Mouse (Mus musculus): ENCODE measurements around the gene Ankef1. TPM values are rescaled to one million over a fixed set of nuclear protein-coding genes. Genes with fewer than 3 reads are reported as not detected.

Gene Ankef1
- polyA plus RNA-seq (2014; fragmentation: Nextera tagmentation; extraction: Ambion mirVana): 0.52 and 0.63 TPM in 2 replicates

GRCm38 (mm10) chr2:136501651-136502050 lies at the start of gene Ankef1:
TSS of gene Ankef1 (plus strand) at chr2:136501910.
- no peaks in the 10 kb centered on the region for H3K27me3 ChIP-seq (ENCODE audit: control insufficient read depth, insufficient read depth, low read length)
- peak; percentile 8 for DNase-seq (ENCODE audit: low spot score, missing footprints)
- H3K36me3 ChIP-seq (ENCODE audit: control insufficient read depth, insufficient read depth, low read length): no peaks in the 10 kb centered on the region
- 90% methylated on average over 1 of the region's 1 CpGs for WGBS
- no peak within 1 kb of the TSS for H3K4me3 ChIP-seq (ENCODE audit: low read depth, low read length)
- no peaks in the 10 kb centered on the region for H3K4me1 ChIP-seq (ENCODE audit: control insufficient read depth, insufficient read depth, low read length)
- no peak within 1 kb of the TSS for H3K27ac ChIP-seq (ENCODE audit: low read depth, low read length)
- H3K9me3 ChIP-seq (ENCODE audit: control insufficient read depth, low read length): no peaks in the 10 kb centered on the region
- no peak within 1 kb of the TSS for H3K4me2 ChIP-seq
- no peak within 1 kb of the TSS for H3K9ac ChIP-seq (ENCODE audit: low read length)
- ATAC-seq (ENCODE audit: low FRiP score): no peak

DNA sequence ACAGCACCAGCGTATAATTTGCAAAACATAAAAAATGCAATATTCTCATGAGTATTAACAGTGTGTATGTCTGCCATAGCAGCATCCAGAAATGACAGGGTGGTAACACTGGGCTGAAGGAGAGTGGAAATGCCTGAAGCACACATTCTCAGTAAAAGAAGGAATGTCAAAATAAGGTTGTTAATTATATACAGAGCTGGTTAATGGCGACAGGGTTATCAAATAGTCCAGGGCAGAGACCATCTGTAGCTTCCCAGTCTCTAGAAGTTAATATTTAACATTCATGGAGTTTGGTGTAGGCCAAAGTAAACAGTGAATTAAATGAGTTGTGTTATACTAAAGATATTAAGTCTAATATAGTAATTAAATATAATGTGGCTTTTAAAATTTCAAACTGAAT lies 45.2 kb upstream of the Ankef1 start:
- WGBS: 91% methylated on average over 2 of the region's 2 CpGs
- DNase-seq (ENCODE audit: low spot score, missing footprints) (no peak), ATAC-seq (ENCODE audit: low FRiP score) (no peak)
- H3K4me3 ChIP-seq (ENCODE audit: low read depth, low read length): no peak overlapping the region
- H3K36me3 ChIP-seq (ENCODE audit: control insufficient read depth, insufficient read depth, low read length): no peaks in the 10 kb centered on the region
- H3K9ac ChIP-seq (ENCODE audit: low read length): no peak overlapping the region
- H3K4me2 ChIP-seq: no peak overlapping the region
- no peaks in the 10 kb centered on the region for H3K4me1 ChIP-seq (ENCODE audit: control insufficient read depth, insufficient read depth, low read length)
- H3K27ac ChIP-seq (ENCODE audit: low read depth, low read length): no peak overlapping the region
- H3K27me3 ChIP-seq (ENCODE audit: control insufficient read depth, insufficient read depth, low read length): no peaks in the 10 kb centered on the region
- H3K9me3 ChIP-seq (ENCODE audit: control insufficient read depth, low read length): no peaks in the 10 kb centered on the region

GRCm38 (mm10) chr2:136456875-136457274 lies 44.8 kb upstream of the Ankef1 start:
- H3K4me3 ChIP-seq (ENCODE audit: low read depth, low read length): no peak overlapping the region
- H3K36me3 ChIP-seq (ENCODE audit: control insufficient read depth, insufficient read depth, low read length): no peaks in the 10 kb centered on the region
- no peak overlapping the region for H3K9ac ChIP-seq (ENCODE audit: low read length)
- DNase-seq (ENCODE audit: low spot score, missing footprints) (no peak), ATAC-seq (ENCODE audit: low FRiP score) (no peak)
- no peaks in the 10 kb centered on the region for H3K4me1 ChIP-seq (ENCODE audit: control insufficient read depth, insufficient read depth, low read length)
- no peaks in the 10 kb centered on the region for H3K27me3 ChIP-seq (ENCODE audit: control insufficient read depth, insufficient read depth, low read length)
- no peak overlapping the region for H3K27ac ChIP-seq (ENCODE audit: low read depth, low read length)
- no peaks in the 10 kb centered on the region for H3K9me3 ChIP-seq (ENCODE audit: control insufficient read depth, low read length)
- H3K4me2 ChIP-seq: no peak overlapping the region
- 86% methylated on average over 3 of the region's 3 CpGs for WGBS

GRCm38 (mm10) chr2:136477656-136478055 lies 24.1 kb upstream of the Ankef1 start:
- no peak overlapping the region for H3K9ac ChIP-seq (ENCODE audit: low read length)
- no peaks in the 10 kb centered on the region for H3K27me3 ChIP-seq (ENCODE audit: control insufficient read depth, insufficient read depth, low read length)
- H3K4me1 ChIP-seq (ENCODE audit: control insufficient read depth, insufficient read depth, low read length): no peaks in the 10 kb centered on the region
- DNase-seq (ENCODE audit: low spot score, missing footprints) (no peak), ATAC-seq (ENCODE audit: low FRiP score) (no peak)
- no peak overlapping the region for H3K4me2 ChIP-seq
- H3K4me3 ChIP-seq (ENCODE audit: low read depth, low read length): no peak overlapping the region
- no peaks in the 10 kb centered on the region for H3K9me3 ChIP-seq (ENCODE audit: control insufficient read depth, low read length)
- no peak overlapping the region for H3K27ac ChIP-seq (ENCODE audit: low read depth, low read length)
- WGBS: 86% methylated on average over 3 of the region's 3 CpGs
- H3K36me3 ChIP-seq (ENCODE audit: control insufficient read depth, insufficient read depth, low read length): no peaks in the 10 kb centered on the region

DNA sequence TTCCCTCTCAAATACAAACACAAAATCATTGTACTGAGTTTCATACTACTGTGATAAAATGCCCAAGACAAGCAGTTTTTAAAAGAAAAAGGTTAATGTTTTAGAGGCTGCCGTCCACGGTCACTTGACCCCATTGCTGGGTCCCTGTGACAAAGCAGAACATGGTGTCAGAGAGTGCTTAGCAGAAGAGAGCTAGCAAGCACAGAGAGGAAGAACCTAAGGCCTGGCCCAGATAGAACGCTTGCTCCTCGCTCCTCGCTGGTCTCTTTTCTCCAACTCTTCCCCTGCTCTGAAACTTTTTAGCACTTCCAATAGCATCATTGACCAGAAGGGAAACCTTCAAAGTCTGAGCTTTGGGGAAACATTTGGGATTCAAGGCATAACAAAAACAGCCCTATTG lies 19.4 kb upstream of the Ankef1 start:
- Histone ChIP-seq H3K9ac (ENCODE audit: low read length) (no peak overlapping the region), H3K9me3 (ENCODE audit: control insufficient read depth, low read length) (no peaks in the 10 kb centered on the region), H3K27me3 (ENCODE audit: control insufficient read depth, insufficient read depth, low read length) (no peaks in the 10 kb centered on the region), H3K4me2 (no peak overlapping the region), H3K27ac (ENCODE audit: low read depth, low read length) (no peak overlapping the region), H3K4me1 (ENCODE audit: control insufficient read depth, insufficient read depth, low read length) (no peaks in the 10 kb centered on the region; the same call in 1 of the 2 replicates), H3K36me3 (ENCODE audit: control insufficient read depth, insufficient read depth, low read length) (no peaks in the 10 kb centered on the region), H3K4me3 (ENCODE audit: low read depth, low read length) (no peak overlapping the region)
- ATAC-seq (ENCODE audit: low FRiP score): no peak
- peak; percentile 74 for DNase-seq (ENCODE audit: low spot score, missing footprints)
- 87% methylated on average over 5 of the region's 5 CpGs for WGBS

DNA sequence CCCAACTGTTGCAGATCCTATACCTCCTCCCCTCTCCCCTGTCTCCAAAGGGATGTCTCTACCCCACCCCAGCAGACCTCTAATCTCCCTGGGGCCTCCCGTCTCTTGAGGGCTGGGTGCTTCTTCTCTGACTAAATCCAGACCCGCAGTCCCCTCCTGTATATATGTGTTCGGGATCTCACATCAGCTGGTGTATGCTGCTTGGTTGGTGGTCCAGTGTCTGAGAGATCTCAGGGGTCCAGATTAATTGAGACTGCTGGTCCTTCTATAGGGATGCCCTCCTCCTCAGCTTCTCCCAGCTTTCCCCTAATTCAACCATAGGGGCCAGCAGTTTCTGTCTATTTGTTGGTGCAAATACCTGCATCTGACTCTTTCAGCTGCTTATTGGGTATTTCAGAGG lies 18.7 kb upstream of the Ankef1 start:
- Histone ChIP-seq H3K4me3 (ENCODE audit: low read depth, low read length) (no peak overlapping the region), H3K4me2 (no peak overlapping the region), H3K9me3 (ENCODE audit: control insufficient read depth, low read length) (no peaks in the 10 kb centered on the region), H3K27ac (ENCODE audit: low read depth, low read length) (no peak overlapping the region), H3K4me1 (ENCODE audit: control insufficient read depth, insufficient read depth, low read length) (no peaks in the 10 kb centered on the region; the same call in 1 of the 2 replicates), H3K27me3 (ENCODE audit: control insufficient read depth, insufficient read depth, low read length) (no peaks in the 10 kb centered on the region), H3K36me3 (ENCODE audit: control insufficient read depth, insufficient read depth, low read length) (no peaks in the 10 kb centered on the region), H3K9ac (ENCODE audit: low read length) (no peak overlapping the region)
- 83% methylated on average over 3 of the region's 3 CpGs for WGBS
- DNase-seq (ENCODE audit: low spot score, missing footprints) (peak; percentile 75), ATAC-seq (ENCODE audit: low FRiP score) (no peak)

- Histone ChIP-seq H3K4me2 (no peak overlapping the region), H3K36me3 (ENCODE audit: control insufficient read depth, insufficient read depth, low read length) (no peaks in the 10 kb centered on the region), H3K4me3 (ENCODE audit: low read depth, low read length) (no peak overlapping the region), H3K9ac (ENCODE audit: low read length) (no peak overlapping the region), H3K9me3 (ENCODE audit: control insufficient read depth, low read length) (no peaks in the 10 kb centered on the region), H3K27me3 (ENCODE audit: control insufficient read depth, insufficient read depth, low read length) (no peaks in the 10 kb centered on the region), H3K27ac (ENCODE audit: low read depth, low read length) (no peak overlapping the region), H3K4me1 (ENCODE audit: control insufficient read depth, insufficient read depth, low read length) (no peaks in the 10 kb centered on the region; the same call in 1 of the 2 replicates)
- DNase-seq (ENCODE audit: low spot score, missing footprints): peak; percentile 78
- no peak for ATAC-seq (ENCODE audit: low FRiP score)
- WGBS: 69% methylated on average over 3 of the region's 3 CpGs
These were observed 16.8 kb upstream of the Ankef1 start for GRCm38 (mm10) chr2:136484955-136485354.

DNA sequence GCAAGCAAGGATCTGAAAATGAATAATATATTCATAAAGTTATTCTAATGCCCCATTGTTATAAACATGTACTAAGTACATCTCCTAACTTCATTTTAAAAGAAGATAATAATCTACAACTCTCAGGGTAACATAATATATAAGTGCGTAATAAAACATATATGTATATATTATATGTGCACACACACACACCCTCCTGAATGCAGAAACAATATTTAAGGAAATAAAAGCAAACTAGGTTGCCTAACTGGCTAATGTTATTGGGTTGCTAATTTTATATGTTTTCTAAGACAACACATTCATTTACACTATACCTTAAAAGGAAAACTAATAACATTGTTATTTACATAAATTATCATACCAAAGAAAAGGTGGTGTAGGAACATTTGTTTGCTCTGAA lies 16.3 kb upstream of the Ankef1 start:
- Histone ChIP-seq H3K9ac (ENCODE audit: low read length) (no peak overlapping the region), H3K9me3 (ENCODE audit: control insufficient read depth, low read length) (no peaks in the 10 kb centered on the region), H3K27me3 (ENCODE audit: control insufficient read depth, insufficient read depth, low read length) (no peaks in the 10 kb centered on the region), H3K36me3 (ENCODE audit: control insufficient read depth, insufficient read depth, low read length) (no peaks in the 10 kb centered on the region), H3K4me1 (ENCODE audit: control insufficient read depth, insufficient read depth, low read length) (no peaks in the 10 kb centered on the region; the same call in 1 of the 2 replicates), H3K27ac (ENCODE audit: low read depth, low read length) (no peak overlapping the region), H3K4me2 (no peak overlapping the region), H3K4me3 (ENCODE audit: low read depth, low read length) (no peak overlapping the region)
- 100% methylated on average over 1 of the region's 1 CpGs for WGBS
- peak; percentile 36 for ATAC-seq (ENCODE audit: low FRiP score)
- DNase-seq (ENCODE audit: low spot score, missing footprints): no peak

DNA sequence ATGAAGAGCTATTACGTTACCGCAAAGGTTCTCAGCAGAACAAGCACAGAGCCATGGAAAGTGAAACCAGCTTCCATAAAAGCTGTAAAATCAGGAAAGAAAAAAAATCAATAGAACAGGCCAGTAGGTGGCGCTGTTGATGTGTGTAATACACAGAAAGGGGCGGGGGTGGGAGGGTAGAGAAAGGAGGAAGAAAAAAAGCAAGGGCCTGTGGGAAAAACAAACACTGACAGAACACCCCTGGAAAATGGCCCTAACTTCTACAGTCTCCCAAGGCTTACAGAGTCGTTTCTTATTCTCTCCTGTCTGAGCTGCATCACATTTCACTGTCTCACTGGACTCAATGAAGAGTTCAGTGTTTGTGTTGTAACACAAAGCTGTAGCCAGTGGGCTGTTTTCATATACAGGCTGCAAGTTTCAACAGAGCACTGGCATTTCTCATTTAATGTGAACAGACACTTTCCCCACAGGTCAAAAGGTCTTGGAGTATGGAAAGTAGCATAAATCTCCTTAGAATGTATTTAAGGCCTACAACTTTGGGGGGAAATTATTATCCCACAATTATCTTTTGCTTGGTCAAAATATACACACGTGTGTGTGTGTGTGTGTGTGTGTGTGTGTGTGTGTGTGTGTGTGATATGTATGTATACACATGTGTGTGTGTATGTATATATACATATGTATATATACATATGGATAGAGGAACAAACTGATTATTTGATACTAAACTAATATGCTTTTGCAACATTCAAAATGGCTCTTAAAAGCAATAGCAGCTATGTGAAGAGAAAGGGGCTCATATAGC lies 15.7 kb upstream of the Ankef1 start:
- Histone ChIP-seq H3K4me2 (no peak overlapping the region), H3K27ac (ENCODE audit: low read depth, low read length) (no peak overlapping the region), H3K9me3 (ENCODE audit: control insufficient read depth, low read length) (no peaks in the 10 kb centered on the region), H3K4me3 (ENCODE audit: low read depth, low read length) (no peak overlapping the region), H3K36me3 (ENCODE audit: control insufficient read depth, insufficient read depth, low read length) (no peaks in the 10 kb centered on the region), H3K27me3 (ENCODE audit: control insufficient read depth, insufficient read depth, low read length) (no peaks in the 10 kb centered on the region), H3K4me1 (ENCODE audit: control insufficient read depth, insufficient read depth, low read length) (no peaks in the 10 kb centered on the region; the same call in 1 of the 2 replicates), H3K9ac (ENCODE audit: low read length) (0 out of 2 replicates have a peak overlapping the region, but pooled peaks have one; percentile 24)
- DNase-seq (ENCODE audit: low spot score, missing footprints) (peak; percentile 98), ATAC-seq (ENCODE audit: low FRiP score) (peak; percentile 92)
- 17% methylated on average over 6 of the region's 6 CpGs for WGBS

Data from midbrain, embryonic 11.5 days (tissue).